Mouse (Mus musculus) left cerebral cortex, adult 18-20 months (tissue): Measurements from ENCODE around the gene Olfr789. TPM values are rescaled to one million over a fixed set of nuclear protein-coding genes. Genes with fewer than 3 reads are reported as not detected.

Experiments
- DNase-seq, 2 experiments: peaks; one replicate each; pipeline ENCODE4 v3.0.0; 2021 to 2022; ENCODE audit warnings: low spot score in 2 of 2, mixed read lengths in 1 of 2
- long read RNA-seq, 2 experiments: library from polyadenylated mRNA; stranded (forward); transcript quantifications; one replicate each; pipeline ENCODE4 v2.0.0; 2021
- total RNA-seq, 2 experiments: library from RNA; stranded (reverse); gene quantifications; 2 replicates each; pipeline ENCODE4 v1.2.3; 2021

Olfr789 gene
- total RNA-seq: not detected
- long read RNA-seq, experiment 1: 0 reads
- long read RNA-seq, experiment 2: 0 reads

DNA sequence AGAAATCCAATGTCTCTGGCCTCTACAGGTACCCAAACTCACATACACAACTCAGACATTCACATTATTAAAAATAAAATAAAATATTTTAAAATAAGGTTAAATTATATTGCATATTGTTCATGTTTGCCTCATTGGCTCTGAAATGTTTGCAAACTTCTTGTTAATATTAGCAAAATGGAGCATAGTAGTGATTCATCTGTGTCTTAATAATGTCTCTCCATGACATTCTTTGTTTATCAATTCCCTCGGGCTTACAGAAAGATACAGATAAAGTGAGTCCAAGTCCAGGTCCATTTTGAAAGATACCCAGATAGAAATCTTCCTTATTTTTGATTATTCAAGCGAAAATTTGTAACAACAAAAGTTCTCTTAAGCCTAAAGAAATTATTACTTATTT, at the start of gene Olfr789:
Gene Olfr789, plus strand, starts transcription at position 301 of the 400 bp plus-strand sequence.
- DNase-seq: no peak

- DNase-seq: no peak
Observed at GRCm38 (mm10) chr10:129461562-129461961, 23.0 kb upstream of the Olfr789 start, which contains the start of gene Olfr787. Gene Olfr787 (plus strand): TSS chr10:129461862.

DNA sequence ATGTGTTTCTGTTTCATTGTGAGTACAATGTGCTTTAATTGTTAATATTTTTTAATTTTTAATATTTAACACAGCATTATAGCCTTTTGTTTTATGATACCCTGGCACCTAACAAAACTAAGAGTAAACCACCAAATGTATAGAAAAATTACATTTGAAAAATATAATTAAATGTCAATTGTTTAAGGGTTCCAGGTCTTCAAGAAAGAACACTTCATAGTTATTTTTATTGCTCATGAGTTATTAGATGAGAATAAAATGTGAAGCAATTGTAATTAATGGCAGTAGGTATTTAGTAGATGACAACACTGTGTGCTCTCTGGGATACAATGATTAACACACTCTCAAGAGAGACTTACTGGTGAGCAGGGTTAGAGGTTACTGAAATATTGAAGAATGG, 13.9 kb upstream of the Olfr789 start, which contains the start of gene Olfr788:
Gene Olfr788, plus strand, starts transcription at position 301 of the 400 bp plus-strand sequence.
- DNase-seq: no peak

- DNase-seq: no peak
Observed at GRCm38 (mm10) chr10:129473256-129473655, 11.3 kb upstream of the Olfr789 start.

DNA sequence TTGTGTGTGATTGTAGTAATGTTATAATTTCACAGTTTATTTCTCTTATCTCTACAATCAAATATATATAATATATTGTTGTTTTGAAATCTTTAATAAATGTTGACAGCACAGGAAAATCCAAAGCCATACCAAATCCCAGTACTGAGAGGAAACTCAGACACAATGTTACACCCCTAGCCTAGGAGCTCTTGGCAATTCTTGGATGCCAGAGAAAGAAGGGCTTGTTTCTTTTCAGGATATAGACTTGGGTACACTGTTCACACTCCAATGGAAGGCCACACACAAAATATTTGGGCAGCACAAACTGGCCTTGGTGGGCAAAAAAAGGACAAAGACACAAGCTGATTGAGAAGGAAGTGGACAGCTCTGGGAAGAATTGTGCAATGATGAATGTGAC, 10.8 kb upstream of the Olfr789 start:
- no peak for DNase-seq

DNA sequence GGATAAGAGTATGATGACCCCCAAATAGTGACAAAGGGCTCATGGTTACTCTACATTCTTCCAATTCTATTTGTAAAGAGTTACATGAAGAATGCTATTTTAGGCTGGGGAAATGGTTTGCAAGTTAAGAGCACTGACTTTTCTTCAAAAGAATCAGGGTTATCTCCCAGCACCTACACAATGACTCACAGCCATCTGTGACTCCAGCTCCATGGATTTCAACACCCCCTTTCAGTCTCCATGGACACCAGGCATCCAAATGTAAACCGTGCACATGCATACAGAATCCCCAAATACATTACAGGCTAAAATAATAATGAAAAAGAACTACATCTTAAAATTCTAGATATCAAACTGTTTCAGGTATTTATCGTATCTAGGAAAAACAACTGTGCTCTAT, 5.5 kb downstream of the Olfr789 start:
- peak; percentile 17 to 35 for DNase-seq

DNA sequence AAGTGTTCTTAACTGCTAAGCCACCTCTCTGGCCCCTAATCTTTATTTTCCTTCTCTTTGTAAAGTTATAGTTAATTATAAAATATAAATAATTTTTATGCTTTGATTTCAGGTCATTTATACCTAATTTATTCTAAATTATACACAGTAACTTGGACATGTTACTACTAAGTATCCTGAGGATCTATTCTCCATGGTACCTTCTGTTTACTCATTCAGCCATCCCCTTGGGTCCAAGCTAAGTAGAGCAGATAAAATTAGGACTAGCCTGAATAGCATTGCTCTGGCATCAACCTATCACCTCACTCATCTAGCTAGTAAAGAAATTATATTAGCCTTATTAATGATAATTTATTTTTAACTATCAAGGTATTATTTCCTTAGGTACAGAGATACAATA, 13.6 kb downstream of the Olfr789 start, which contains the start of gene Olfr790:
Gene Olfr790, plus strand, starts transcription at position 301 of the 400 bp plus-strand sequence.
- no peak for DNase-seq

GRCm38 (mm10) chr10:129521492-129521891, 36.9 kb downstream of the Olfr789 start, which contains the start of gene Olfr791:
Gene Olfr791 (plus strand): TSS chr10:129521792.
- DNase-seq: no peak

DNA sequence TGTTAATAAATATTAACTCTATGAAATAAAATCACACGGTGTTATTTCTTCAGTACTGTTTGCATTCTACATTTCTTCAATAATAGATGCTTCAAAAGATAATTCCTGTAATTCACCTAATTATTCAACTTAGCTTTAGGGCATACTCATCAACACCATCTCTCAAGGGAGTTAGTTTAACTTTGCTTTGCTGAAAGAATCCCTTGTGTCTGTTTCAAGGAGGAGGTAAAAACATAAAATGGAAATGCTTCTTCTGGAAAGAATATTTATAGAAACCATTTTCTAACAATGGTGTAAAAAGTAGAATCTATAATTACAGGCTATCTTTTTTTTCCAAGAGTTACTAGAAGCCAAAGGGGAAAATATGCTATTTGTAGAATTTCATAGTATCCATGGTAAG, 54.3 kb downstream of the Olfr789 start, which contains the start of gene Olfr792:
Gene Olfr792, plus strand, starts transcription at position 301 of the 400 bp plus-strand sequence.
- no peak for DNase-seq

Other genes with a start within 250 kb of the Olfr789 start
- gene Olfr774, start 248.5 kb upstream of the Olfr789 start, total RNA-seq: not detected
- gene Olfr775, start 236.3 kb upstream of the Olfr789 start, total RNA-seq: not detected
- not detected for gene Olfr776, start 225.6 kb upstream of the Olfr789 start, total RNA-seq
- gene Olfr777, start 213.3 kb upstream of the Olfr789 start, total RNA-seq: not detected
- gene Olfr780, start 166.6 kb upstream of the Olfr789 start, total RNA-seq: not detected
- gene Olfr781, start 155.9 kb upstream of the Olfr789 start, total RNA-seq: not detected
- gene Olfr782, start 135.9 kb upstream of the Olfr789 start, total RNA-seq: not detected
- gene Olfr784, start 100.7 kb upstream of the Olfr789 start, total RNA-seq: under 1 TPM; 0.14 to 0.21 TPM
- not detected for gene Olfr785, start 79.3 kb upstream of the Olfr789 start, total RNA-seq
- not detected for gene Olfr786, start 57.4 kb upstream of the Olfr789 start, total RNA-seq
- gene Olfr787, start 22.9 kb upstream of the Olfr789 start, total RNA-seq: not detected
- not detected for gene Olfr788, start 13.8 kb upstream of the Olfr789 start, total RNA-seq
- not detected for gene Olfr790, start 13.7 kb downstream of the Olfr789 start, total RNA-seq
- gene Olfr791, start 37.0 kb downstream of the Olfr789 start, total RNA-seq: not detected
- not detected for gene Olfr792, start 54.4 kb downstream of the Olfr789 start, total RNA-seq
- not detected for gene Olfr794, start 82.9 kb downstream of the Olfr789 start, total RNA-seq
- not detected for gene Olfr796, start 127.8 kb downstream of the Olfr789 start, total RNA-seq
- gene Olfr798, start 143.2 kb downstream of the Olfr789 start, total RNA-seq: not detected
- not detected for gene Olfr799, start 152.7 kb downstream of the Olfr789 start, total RNA-seq
- not detected for gene Olfr800, start 172.9 kb downstream of the Olfr789 start, total RNA-seq
- not detected for gene Olfr801, start 189.1 kb downstream of the Olfr789 start, total RNA-seq
- not detected for gene Olfr802, start 203.4 kb downstream of the Olfr789 start, total RNA-seq
- gene Olfr803, start 209.5 kb downstream of the Olfr789 start, total RNA-seq: not detected
- gene Olfr804, start 218.5 kb downstream of the Olfr789 start, total RNA-seq: not detected
- gene Olfr805, start 244.6 kb downstream of the Olfr789 start, total RNA-seq: not detected